Mouse (Mus musculus): ENCODE measurements around the gene Arxes1.
"Not testable (repeated sequence)": the region's sequence is repeated elsewhere in the genome, so short reads cannot be mapped to it uniquely, and the experiment has no call there.

DNA sequence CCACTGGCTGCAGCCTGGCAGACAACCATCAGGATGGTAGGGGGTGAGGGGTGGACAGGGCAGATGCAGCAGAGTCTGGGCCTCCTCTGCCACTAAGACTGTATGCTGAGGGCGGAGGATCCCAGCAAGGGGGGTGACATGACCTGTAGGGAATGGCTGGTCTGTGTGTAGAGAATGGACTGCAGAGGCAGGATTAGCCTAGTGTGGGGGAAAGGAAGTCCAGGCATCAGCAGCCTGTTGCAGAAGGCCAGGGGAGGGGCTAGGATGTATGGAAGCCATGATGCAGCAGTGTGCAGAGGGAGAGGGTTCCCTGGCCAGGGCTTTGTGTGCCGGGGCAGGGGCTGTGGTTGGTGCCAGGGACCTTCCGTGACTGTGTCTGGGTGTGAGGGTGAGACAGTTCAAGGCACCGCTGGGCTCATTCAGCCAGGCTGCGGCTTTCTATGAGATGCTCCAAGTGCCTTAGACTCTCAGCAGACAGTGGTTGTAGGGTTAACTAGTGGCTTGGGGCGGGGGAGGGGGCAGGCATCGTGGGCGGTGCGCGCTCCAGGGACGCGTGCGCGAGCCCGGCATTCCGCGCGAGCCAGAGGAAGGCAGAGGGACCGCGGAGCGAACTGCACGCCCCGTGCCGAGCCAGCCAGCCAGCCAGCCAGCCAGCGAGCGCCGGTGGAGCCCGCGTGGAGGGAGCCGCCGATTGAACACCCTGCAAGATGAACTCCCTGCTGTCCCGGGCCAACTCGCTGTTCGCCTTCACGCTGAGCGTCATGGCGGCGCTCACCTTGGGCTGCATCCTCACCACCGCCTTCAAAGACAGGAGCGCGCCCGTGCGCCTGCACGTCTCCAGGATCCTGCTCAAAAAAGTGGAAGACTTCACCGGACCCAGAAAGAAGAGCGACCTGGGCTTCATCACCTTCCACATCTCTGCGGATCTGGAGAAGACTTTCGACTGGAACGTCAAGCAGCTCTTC is at the start of gene Arxes1:
- TF ChIP-seq POLR2A (IDR thresholded peaks at IDR 0.05; ENCODE audit: insufficient read depth, low read length); CTCF (IDR thresholded peaks at IDR 0.05; ENCODE audit: low read depth, low read length): not testable (repeated sequence)
